Mouse (Mus musculus): ENCODE data around the gene Hexim2.
A peak's percentile ranks its signal among the peaks of the same experiment; 100 is the strongest.

Gene Hexim2

GRCm38 (mm10) chr11:103111881-103112551 is 20.2 kb upstream of the Hexim2 start:
- no peak for DNase-seq (ENCODE audit: low read depth)

GRCm38 (mm10) chr11:103112552-103112912 is 19.7 kb upstream of the Hexim2 start:
- DNase-seq (ENCODE audit: low read depth), result no peak

- DNase-seq (ENCODE audit: low read depth), result no peak
These were observed 19.2 kb upstream of the Hexim2 start for GRCm38 (mm10) chr11:103113005-103113404.

- no peak for DNase-seq (ENCODE audit: low read depth)
These were observed 18.5 kb upstream of the Hexim2 start for GRCm38 (mm10) chr11:103113771-103114170.

- DNase-seq (ENCODE audit: low read depth), result peak; percentile 42
These were observed 17.8 kb upstream of the Hexim2 start for GRCm38 (mm10) chr11:103114270-103114943.

- no peak for DNase-seq (ENCODE audit: low read depth)
These were observed 16.8 kb upstream of the Hexim2 start for GRCm38 (mm10) chr11:103115163-103116007.

- DNase-seq (ENCODE audit: low read depth), result peak; percentile 100
These were observed 16.0 kb upstream of the Hexim2 start, which contains the start of gene Hexim1 for GRCm38 (mm10) chr11:103116008-103116818. Gene Hexim1, plus strand, starts transcription at chr11:103116231.

- peak; percentile 72 for DNase-seq (ENCODE audit: low read depth)
These were observed 15.2 kb upstream of the Hexim2 start for GRCm38 (mm10) chr11:103116959-103117590.

GRCm38 (mm10) chr11:103117591-103118009 is 14.6 kb upstream of the Hexim2 start:
- DNase-seq (ENCODE audit: low read depth), result peak; percentile 61

GRCm38 (mm10) chr11:103118866-103119265 is 13.4 kb upstream of the Hexim2 start:
- DNase-seq (ENCODE audit: low read depth), result no peak

GRCm38 (mm10) chr11:103119609-103120008 is 12.6 kb upstream of the Hexim2 start:
- DNase-seq (ENCODE audit: low read depth), result no peak

GRCm38 (mm10) chr11:103120315-103120714 is 11.9 kb upstream of the Hexim2 start:
- no peak for DNase-seq (ENCODE audit: low read depth)

GRCm38 (mm10) chr11:103132576-103133455 is 587 bp downstream of the Hexim2 start:
- DNase-seq (ENCODE audit: low read depth), result peak; percentile 100

GRCm38 (mm10) chr11:103133456-103134185 is 1.4 kb downstream of the Hexim2 start:
- DNase-seq (ENCODE audit: low read depth), result no peak

GRCm38 (mm10) chr11:103134221-103134620 is 2.0 kb downstream of the Hexim2 start:
- DNase-seq (ENCODE audit: low read depth), result no peak

GRCm38 (mm10) chr11:103136039-103136577 is 3.9 kb downstream of the Hexim2 start:
- DNase-seq (ENCODE audit: low read depth), result no peak

GRCm38 (mm10) chr11:103139951-103140762 is 7.9 kb downstream of the Hexim2 start:
- no peak for DNase-seq (ENCODE audit: low read depth)

- no peak for DNase-seq (ENCODE audit: low read depth)
These were observed 8.5 kb downstream of the Hexim2 start for GRCm38 (mm10) chr11:103140763-103141100.

Measured in naive thymus-derived CD4-positive, alpha-beta T cell, adult 2 months (primary cell).